Mouse (Mus musculus): Measurements from ENCODE around the gene Ctsl. TPM values are rescaled to one million over a fixed set of nuclear protein-coding genes. Genes with fewer than 3 reads are reported as not detected.

Ctsl gene
- polyA plus RNA-seq (2014; fragmentation: Nextera tagmentation; extraction: Ambion mirVana) = 151 and 163 TPM in 2 replicates

DNA sequence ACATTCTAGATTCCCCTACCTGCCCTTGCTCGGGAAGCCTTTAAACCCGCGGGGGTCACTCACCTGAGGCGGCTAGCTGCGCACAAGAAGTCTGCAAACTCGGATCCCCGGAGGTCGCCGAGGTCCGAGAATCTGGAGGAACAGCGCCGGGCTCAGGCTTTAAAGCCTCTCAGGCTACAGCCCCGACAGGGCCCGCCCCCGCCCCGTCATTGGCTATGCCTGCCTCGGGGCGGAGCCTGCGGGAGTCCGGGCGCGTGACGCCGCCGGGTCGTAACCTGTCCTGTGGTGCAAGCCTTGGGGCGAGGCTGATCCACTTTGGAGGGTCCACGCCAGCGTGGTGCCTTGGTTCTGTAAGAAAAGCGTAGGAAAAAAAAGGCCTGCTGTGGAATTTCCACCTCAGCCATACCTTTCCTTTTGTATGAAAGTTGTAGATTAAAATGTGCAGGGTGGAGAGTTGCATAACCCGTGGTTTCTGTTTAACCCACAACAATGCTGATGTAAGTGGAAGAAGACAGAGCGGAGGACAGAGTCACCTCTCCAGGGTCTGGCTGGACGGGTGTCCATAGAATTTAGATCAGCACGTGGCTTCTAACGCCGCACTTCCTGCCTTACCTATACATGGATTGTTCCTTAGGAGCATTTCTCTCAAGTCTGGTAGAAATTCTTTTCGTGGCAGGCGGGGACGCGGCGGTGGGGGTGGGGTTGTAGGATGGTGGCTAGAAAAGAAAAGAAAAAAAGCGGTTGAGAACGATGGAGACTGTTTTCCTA, at the start of gene Ctsl:
Gene Ctsl, minus strand, starts transcription at position 718 of the 768 bp plus-strand sequence.
- H3K4me2 ChIP-seq (ENCODE audit: low read depth, low read length) = peak within 1 kb of the TSS; percentile 77
- peak; percentile 97 for ATAC-seq (replicated peaks; ENCODE audit: insufficient number of reproducible peaks, low FRiP score, low TSS enrichment, low read depth)
- H3K36me3 ChIP-seq (replicated peaks; ENCODE audit: control insufficient read depth, insufficient read depth, low read depth, low read length) = peaks cover 4% of the 10 kb centered on the region; the same call in 1 of the 2 replicates
- H3K9me3 ChIP-seq (replicated peaks; ENCODE audit: control insufficient read depth, low read length) = no peaks in the 10 kb centered on the region
- peak; percentile 93 for DNase-seq (ENCODE audit: low spot score)
- peak within 1 kb of the TSS; percentile 77 for H3K9ac ChIP-seq (replicated peaks; ENCODE audit: low read length)
- no peaks in the 10 kb centered on the region for H3K27me3 ChIP-seq (ENCODE audit: control insufficient read depth, insufficient read depth, low read length)
- H3K4me1 ChIP-seq (ENCODE audit: control insufficient read depth, insufficient read depth, low read length) = no peaks in the 10 kb centered on the region
- under 1% methylated on average over 43 of the region's 43 CpGs for WGBS
- peak within 1 kb of the TSS; percentile 28; the same call in 1 of the 2 replicates for H3K27ac ChIP-seq (replicated peaks; ENCODE audit: low read depth, low read length)
- peak within 1 kb of the TSS; percentile 80 for H3K4me3 ChIP-seq (ENCODE audit: low read depth, low read length)

DNA sequence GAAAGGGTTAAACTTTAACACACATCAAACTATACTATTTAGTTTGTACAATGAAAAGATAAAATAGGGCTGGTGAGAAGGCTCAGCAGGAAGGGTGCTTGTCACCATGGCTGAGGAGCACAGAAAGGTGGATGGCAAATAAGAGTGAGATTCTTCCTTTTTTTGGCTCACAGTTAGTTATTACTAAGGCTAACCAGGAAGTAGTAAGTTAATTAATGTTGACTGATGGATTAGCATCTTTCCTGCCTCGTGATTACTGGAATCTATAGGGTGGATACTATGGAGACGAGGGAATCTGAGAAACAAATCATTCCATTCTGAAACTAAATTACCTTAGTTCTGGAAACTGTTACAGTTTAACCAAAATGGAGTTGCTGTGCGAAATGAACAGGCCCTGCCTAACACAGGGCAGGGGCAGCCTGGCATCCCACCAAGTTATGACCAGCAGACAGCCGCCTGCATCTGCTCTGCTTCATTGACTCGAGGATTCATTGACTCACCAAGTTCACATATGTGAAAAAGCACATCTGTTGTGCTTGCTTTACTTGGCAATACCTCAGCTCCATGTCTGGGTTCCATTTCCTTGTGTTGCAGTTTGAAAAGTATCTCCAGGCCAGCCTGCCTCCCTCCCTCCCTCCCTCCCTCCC, 46.4 kb upstream of the Ctsl start:
- WGBS = 64% methylated on average over 5 of the region's 5 CpGs
- DNase-seq (ENCODE audit: low spot score) = no peak
- Histone ChIP-seq H3K4me2 (ENCODE audit: low read depth, low read length) (no peak overlapping the region), H3K4me1 (ENCODE audit: control insufficient read depth, insufficient read depth, low read length) (no peaks in the 10 kb centered on the region), H3K36me3 (replicated peaks; ENCODE audit: control insufficient read depth, insufficient read depth, low read depth, low read length) (no peaks in the 10 kb centered on the region), H3K4me3 (ENCODE audit: low read depth, low read length) (no peak overlapping the region), H3K9ac (replicated peaks; ENCODE audit: low read length) (no peak overlapping the region), H3K27ac (replicated peaks; ENCODE audit: low read depth, low read length) (no peak overlapping the region), H3K9me3 (replicated peaks; ENCODE audit: control insufficient read depth, low read length) (no peaks in the 10 kb centered on the region), H3K27me3 (ENCODE audit: control insufficient read depth, insufficient read depth, low read length) (no peaks in the 10 kb centered on the region)
- ATAC-seq (replicated peaks; ENCODE audit: insufficient number of reproducible peaks, low FRiP score, low TSS enrichment, low read depth) = no peak

DNA sequence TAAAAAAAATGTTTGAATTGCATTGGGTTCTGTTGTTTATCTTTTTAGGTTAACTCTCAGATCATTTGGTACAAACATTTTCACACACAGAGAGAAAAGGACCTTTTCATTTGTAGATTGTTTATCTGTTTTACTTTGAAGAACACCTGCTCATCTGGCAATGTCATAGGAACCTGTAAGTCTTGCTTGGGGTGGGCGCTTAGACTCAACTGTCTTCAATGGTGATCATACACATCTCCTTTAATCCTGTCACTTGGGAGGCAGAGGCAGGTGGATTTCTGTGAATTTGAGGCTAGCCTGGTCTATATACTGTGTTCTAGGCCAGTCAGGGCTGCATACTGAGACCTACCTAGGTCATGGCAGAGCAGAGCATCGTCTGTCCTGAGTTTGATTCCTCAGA, 45.0 kb upstream of the Ctsl start:
- Histone ChIP-seq H3K4me3 (ENCODE audit: low read depth, low read length) (no peak overlapping the region), H3K27me3 (ENCODE audit: control insufficient read depth, insufficient read depth, low read length) (no peaks in the 10 kb centered on the region), H3K36me3 (replicated peaks; ENCODE audit: control insufficient read depth, insufficient read depth, low read depth, low read length) (no peaks in the 10 kb centered on the region), H3K27ac (replicated peaks; ENCODE audit: low read depth, low read length) (no peak overlapping the region), H3K4me2 (ENCODE audit: low read depth, low read length) (no peak overlapping the region), H3K4me1 (ENCODE audit: control insufficient read depth, insufficient read depth, low read length) (no peaks in the 10 kb centered on the region), H3K9me3 (replicated peaks; ENCODE audit: control insufficient read depth, low read length) (no peaks in the 10 kb centered on the region), H3K9ac (replicated peaks; ENCODE audit: low read length) (no peak overlapping the region)
- DNase-seq (ENCODE audit: low spot score) = no peak
- no peak for ATAC-seq (replicated peaks; ENCODE audit: insufficient number of reproducible peaks, low FRiP score, low TSS enrichment, low read depth)
- 81% methylated on average over 2 of the region's 2 CpGs for WGBS

DNA sequence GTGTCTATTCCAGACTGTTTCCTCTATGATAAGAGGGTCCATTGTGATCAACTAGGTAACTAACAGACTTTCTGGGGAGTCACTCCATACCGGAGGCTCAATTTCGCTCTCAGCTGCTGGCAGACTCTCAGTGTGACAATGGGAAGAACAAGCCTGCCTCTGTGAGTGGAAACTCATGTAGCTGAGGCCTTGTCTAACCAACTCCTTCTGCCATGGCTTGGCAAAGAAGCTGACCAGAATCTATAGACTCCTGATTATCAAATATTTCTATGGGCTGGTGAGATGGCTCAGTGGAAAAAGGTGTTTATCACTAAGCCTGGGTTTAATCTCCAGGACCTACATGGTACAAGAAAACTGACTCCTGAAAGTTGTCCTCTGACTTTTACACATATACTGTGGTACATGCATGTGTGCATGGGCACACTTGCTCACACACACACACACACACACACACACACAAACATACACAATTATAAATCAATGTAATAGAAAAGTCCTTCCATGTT, 42.1 kb upstream of the Ctsl start:
- H3K36me3 ChIP-seq (replicated peaks; ENCODE audit: control insufficient read depth, insufficient read depth, low read depth, low read length) = no peaks in the 10 kb centered on the region
- 60% methylated on average over 2 of the region's 2 CpGs for WGBS
- DNase-seq (ENCODE audit: low spot score) (no peak), ATAC-seq (replicated peaks; ENCODE audit: insufficient number of reproducible peaks, low FRiP score, low TSS enrichment, low read depth) (no peak)
- no peaks in the 10 kb centered on the region for H3K9me3 ChIP-seq (replicated peaks; ENCODE audit: control insufficient read depth, low read length)
- H3K27me3 ChIP-seq (ENCODE audit: control insufficient read depth, insufficient read depth, low read length) = no peaks in the 10 kb centered on the region
- no peak overlapping the region for H3K4me2 ChIP-seq (ENCODE audit: low read depth, low read length)
- H3K9ac ChIP-seq (replicated peaks; ENCODE audit: low read length) = no peak overlapping the region
- no peak overlapping the region for H3K27ac ChIP-seq (replicated peaks; ENCODE audit: low read depth, low read length)
- H3K4me1 ChIP-seq (ENCODE audit: control insufficient read depth, insufficient read depth, low read length) = no peaks in the 10 kb centered on the region
- no peak overlapping the region for H3K4me3 ChIP-seq (ENCODE audit: low read depth, low read length)

DNA sequence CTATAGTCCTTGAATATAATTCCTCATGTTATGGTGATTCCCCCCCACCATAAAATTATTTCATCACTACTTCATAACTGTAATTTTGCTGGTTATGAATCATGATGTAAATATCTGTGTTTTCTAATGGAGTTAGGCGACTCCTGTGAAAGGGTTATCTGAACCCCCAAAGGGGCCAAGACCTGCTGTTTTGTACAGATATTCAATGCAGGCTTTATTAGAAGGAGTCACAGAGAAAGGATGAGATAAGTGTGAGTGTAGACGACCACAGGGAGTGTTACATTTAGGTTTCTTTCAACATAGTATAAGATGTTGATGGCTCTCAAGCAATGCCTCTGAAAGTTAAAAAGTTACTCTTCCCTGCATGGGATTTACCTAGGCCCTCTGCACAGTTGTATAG, 40.6 kb upstream of the Ctsl start:
- H3K9me3 ChIP-seq (replicated peaks; ENCODE audit: control insufficient read depth, low read length) = no peaks in the 10 kb centered on the region
- 84% methylated on average over 2 of the region's 2 CpGs for WGBS
- ATAC-seq (replicated peaks; ENCODE audit: insufficient number of reproducible peaks, low FRiP score, low TSS enrichment, low read depth) (no peak), DNase-seq (ENCODE audit: low spot score) (no peak)
- no peak overlapping the region for H3K4me2 ChIP-seq (ENCODE audit: low read depth, low read length)
- no peak overlapping the region for H3K9ac ChIP-seq (replicated peaks; ENCODE audit: low read length)
- no peaks in the 10 kb centered on the region for H3K27me3 ChIP-seq (ENCODE audit: control insufficient read depth, insufficient read depth, low read length)
- no peak overlapping the region for H3K4me3 ChIP-seq (ENCODE audit: low read depth, low read length)
- H3K36me3 ChIP-seq (replicated peaks; ENCODE audit: control insufficient read depth, insufficient read depth, low read depth, low read length) = no peaks in the 10 kb centered on the region
- no peaks in the 10 kb centered on the region for H3K4me1 ChIP-seq (ENCODE audit: control insufficient read depth, insufficient read depth, low read length)
- H3K27ac ChIP-seq (replicated peaks; ENCODE audit: low read depth, low read length) = no peak overlapping the region

DNA sequence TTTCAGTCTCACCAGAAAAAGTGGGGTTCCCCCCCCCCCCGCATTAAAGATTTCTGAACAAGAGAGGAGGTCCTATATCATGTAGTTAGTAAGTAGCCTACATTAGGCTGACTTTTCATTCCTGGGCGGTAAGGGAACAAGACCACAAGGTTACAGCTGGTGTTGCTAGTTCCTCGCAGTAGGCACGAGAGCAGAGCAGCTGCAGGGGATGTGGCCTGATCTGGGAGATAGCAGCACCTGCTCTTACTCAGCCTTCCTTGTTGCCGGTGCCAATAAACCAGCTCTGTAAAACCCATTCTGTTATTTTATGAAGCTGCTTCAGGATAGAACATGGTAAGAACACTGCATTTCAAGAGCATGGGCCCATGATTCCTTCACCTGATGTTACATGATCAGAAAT, 39.9 kb upstream of the Ctsl start:
- Histone ChIP-seq H3K4me1 (ENCODE audit: control insufficient read depth, insufficient read depth, low read length) (no peaks in the 10 kb centered on the region), H3K27me3 (ENCODE audit: control insufficient read depth, insufficient read depth, low read length) (no peaks in the 10 kb centered on the region), H3K4me2 (ENCODE audit: low read depth, low read length) (no peak overlapping the region), H3K9me3 (replicated peaks; ENCODE audit: control insufficient read depth, low read length) (no peaks in the 10 kb centered on the region), H3K36me3 (replicated peaks; ENCODE audit: control insufficient read depth, insufficient read depth, low read depth, low read length) (no peaks in the 10 kb centered on the region), H3K4me3 (ENCODE audit: low read depth, low read length) (no peak overlapping the region), H3K9ac (replicated peaks; ENCODE audit: low read length) (no peak overlapping the region), H3K27ac (replicated peaks; ENCODE audit: low read depth, low read length) (no peak overlapping the region)
- no peak for DNase-seq (ENCODE audit: low spot score)
- no peak for ATAC-seq (replicated peaks; ENCODE audit: insufficient number of reproducible peaks, low FRiP score, low TSS enrichment, low read depth)
- WGBS = 81% methylated on average over 5 of the region's 5 CpGs

DNA sequence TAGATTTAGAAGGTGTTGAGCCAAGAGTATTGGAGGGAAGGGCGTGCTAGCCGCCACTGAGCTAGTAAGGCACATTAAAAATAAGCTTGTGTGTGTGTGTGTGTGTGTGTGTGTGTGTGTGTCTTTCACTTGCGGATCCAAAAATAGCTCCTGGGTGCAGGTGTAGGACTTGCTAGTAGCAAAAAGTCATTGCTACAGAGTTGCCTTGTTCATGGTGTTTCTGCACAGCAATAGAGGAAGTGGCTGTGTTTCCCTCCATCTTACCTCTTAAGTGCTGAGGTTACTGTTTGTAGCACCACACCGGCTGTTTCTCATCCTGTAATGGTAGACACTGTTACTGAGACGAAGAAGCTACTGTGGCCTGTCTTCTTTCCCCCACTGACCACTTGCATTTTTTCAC, 37.3 kb upstream of the Ctsl start:
- ATAC-seq (replicated peaks; ENCODE audit: insufficient number of reproducible peaks, low FRiP score, low TSS enrichment, low read depth) = no peak
- H3K27ac ChIP-seq (replicated peaks; ENCODE audit: low read depth, low read length) = no peak overlapping the region
- H3K9ac ChIP-seq (replicated peaks; ENCODE audit: low read length) = no peak overlapping the region
- no peak overlapping the region for H3K4me2 ChIP-seq (ENCODE audit: low read depth, low read length)
- H3K27me3 ChIP-seq (ENCODE audit: control insufficient read depth, insufficient read depth, low read length) = no peaks in the 10 kb centered on the region
- no peak for DNase-seq (ENCODE audit: low spot score)
- no peaks in the 10 kb centered on the region for H3K4me1 ChIP-seq (ENCODE audit: control insufficient read depth, insufficient read depth, low read length)
- H3K9me3 ChIP-seq (replicated peaks; ENCODE audit: control insufficient read depth, low read length) = no peaks in the 10 kb centered on the region
- no peak overlapping the region for H3K4me3 ChIP-seq (ENCODE audit: low read depth, low read length)
- 89% methylated on average over 5 of the region's 5 CpGs for WGBS
- no peaks in the 10 kb centered on the region for H3K36me3 ChIP-seq (replicated peaks; ENCODE audit: control insufficient read depth, insufficient read depth, low read depth, low read length)

DNA sequence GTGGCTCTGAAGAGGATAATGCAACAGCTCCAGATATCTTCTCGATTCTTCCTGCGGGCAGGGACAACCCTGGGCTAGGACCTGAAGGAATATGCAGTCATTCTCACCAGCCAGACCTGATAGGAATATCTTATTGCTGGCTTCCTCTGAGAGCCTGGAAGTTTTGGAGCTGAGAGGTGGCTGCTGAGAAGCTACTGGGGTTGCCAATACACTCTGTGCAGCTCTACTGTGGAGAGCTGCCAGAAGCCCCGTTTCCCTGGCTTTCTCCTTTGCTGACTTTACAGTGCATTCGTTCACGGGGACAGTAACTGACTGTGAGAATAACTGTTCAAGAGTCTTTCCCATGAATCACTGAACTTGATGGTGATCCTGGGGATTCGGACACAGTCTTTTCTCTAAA, 34.9 kb upstream of the Ctsl start:
- Histone ChIP-seq H3K4me2 (ENCODE audit: low read depth, low read length) (no peak overlapping the region), H3K4me3 (ENCODE audit: low read depth, low read length) (no peak overlapping the region), H3K27me3 (ENCODE audit: control insufficient read depth, insufficient read depth, low read length) (no peaks in the 10 kb centered on the region), H3K9ac (replicated peaks; ENCODE audit: low read length) (no peak overlapping the region), H3K27ac (replicated peaks; ENCODE audit: low read depth, low read length) (no peak overlapping the region), H3K36me3 (replicated peaks; ENCODE audit: control insufficient read depth, insufficient read depth, low read depth, low read length) (no peaks in the 10 kb centered on the region), H3K4me1 (ENCODE audit: control insufficient read depth, insufficient read depth, low read length) (no peaks in the 10 kb centered on the region), H3K9me3 (replicated peaks; ENCODE audit: control insufficient read depth, low read length) (no peaks in the 10 kb centered on the region)
- 89% methylated on average over 6 of the region's 6 CpGs for WGBS
- no peak for ATAC-seq (replicated peaks; ENCODE audit: insufficient number of reproducible peaks, low FRiP score, low TSS enrichment, low read depth)
- DNase-seq (ENCODE audit: low spot score) = no peak

Data from embryonic facial prominence, embryonic 11.5 days (tissue).